Mouse (Mus musculus) spleen, postnatal 4 days (tissue): ENCODE results near the gene Echs1.
"Not testable (repeated sequence)": the region's sequence is repeated elsewhere in the genome, so short reads cannot be mapped to it uniquely, and the experiment has no call there.

Experiments used
- DNase-seq, 2 experiments: peaks; one replicate each; pipeline ENCODE4 v3.0.0; 2022; ENCODE audit warnings: low spot score in 2 of 2

Gene Echs1

GRCm38 (mm10) chr7:140116329-140117054 lies at the start of gene Echs1:
Echs1 (minus strand) TSS chr7:140116476.
- DNase-seq, result peak; percentile 89 to 93

- DNase-seq, result no peak
Measured at GRCm38 (mm10) chr7:140164664-140165063, 48.4 kb upstream of the Echs1 start, which contains the start of gene Olfr522. Olfr522 (minus strand) TSS chr7:140164764.

GRCm38 (mm10) chr7:140160363-140160762 lies 44.1 kb upstream of the Echs1 start:
- no peak for DNase-seq

GRCm38 (mm10) chr7:140154218-140154927 lies 38.1 kb upstream of the Echs1 start, which contains the start of gene Sprn:
Sprn (minus strand) TSS chr7:140154877.
- DNase-seq, result no peak

- no peak for DNase-seq
Measured at GRCm38 (mm10) chr7:140153829-140154217, 37.5 kb upstream of the Echs1 start.

- DNase-seq, result no peak
Measured at GRCm38 (mm10) chr7:140153383-140153782, 37.1 kb upstream of the Echs1 start.

GRCm38 (mm10) chr7:140144550-140144949 lies 28.3 kb upstream of the Echs1 start:
- DNase-seq, result no peak

- peak; percentile 59 to 77 for DNase-seq
Measured at GRCm38 (mm10) chr7:140141350-140141749, 25.1 kb upstream of the Echs1 start.

- DNase-seq, result no peak
Measured at GRCm38 (mm10) chr7:140138021-140138310, 21.7 kb upstream of the Echs1 start.

- peak; percentile 92 to 99 for DNase-seq
Measured at GRCm38 (mm10) chr7:140137135-140138020, 21.1 kb upstream of the Echs1 start, which contains the start of gene Mtg1. Mtg1 (plus strand) TSS chr7:140137564.

GRCm38 (mm10) chr7:140135106-140135770 lies 19.0 kb upstream of the Echs1 start:
- no peak for DNase-seq

- not testable (repeated sequence) for DNase-seq
Measured at GRCm38 (mm10) chr7:140134033-140134432, 17.8 kb upstream of the Echs1 start.

- DNase-seq, result not testable (repeated sequence)
Measured at GRCm38 (mm10) chr7:140132184-140132583, 15.9 kb upstream of the Echs1 start.

GRCm38 (mm10) chr7:140127911-140128310 lies 11.6 kb upstream of the Echs1 start:
- DNase-seq, result no peak

- no peak for DNase-seq
Measured at GRCm38 (mm10) chr7:140126934-140127333, 10.7 kb upstream of the Echs1 start.

- no peak for DNase-seq
Measured at GRCm38 (mm10) chr7:140126022-140126350, 9.7 kb upstream of the Echs1 start.

GRCm38 (mm10) chr7:140125278-140126021 lies 9.2 kb upstream of the Echs1 start:
- peak; percentile 93 to 95 for DNase-seq

GRCm38 (mm10) chr7:140124382-140124781 lies 8.1 kb upstream of the Echs1 start:
- DNase-seq, result no peak

- no peak for DNase-seq
Measured at GRCm38 (mm10) chr7:140122765-140123164, 6.5 kb upstream of the Echs1 start.

- no peak for DNase-seq
Measured at GRCm38 (mm10) chr7:140121338-140121910, 5.1 kb upstream of the Echs1 start.

GRCm38 (mm10) chr7:140120484-140120883 lies 4.2 kb upstream of the Echs1 start:
- no peak for DNase-seq
